Mouse (Mus musculus) embryonic fibroblast, embryonic 13.5 days (primary cell): ENCODE data around the gene Rbfox3.

ENCODE experiments used
- CTCF ChIP-seq: IDR thresholded peaks from 2 replicates; pipeline ENCODE4 v1.5.1; 2011; ENCODE audit warnings: mild to moderate bottlenecking, control low read depth, low read length, moderate library complexity, borderline replicate concordance; ENCODE audit not compliant: insufficient read depth
- POLR2A ChIP-seq: IDR thresholded peaks from 2 replicates; pipeline ENCODE4 v1.6.1; 2011; ENCODE audit warnings: low read depth, mild to moderate bottlenecking, control low read depth, low read length, moderate library complexity

DNA sequence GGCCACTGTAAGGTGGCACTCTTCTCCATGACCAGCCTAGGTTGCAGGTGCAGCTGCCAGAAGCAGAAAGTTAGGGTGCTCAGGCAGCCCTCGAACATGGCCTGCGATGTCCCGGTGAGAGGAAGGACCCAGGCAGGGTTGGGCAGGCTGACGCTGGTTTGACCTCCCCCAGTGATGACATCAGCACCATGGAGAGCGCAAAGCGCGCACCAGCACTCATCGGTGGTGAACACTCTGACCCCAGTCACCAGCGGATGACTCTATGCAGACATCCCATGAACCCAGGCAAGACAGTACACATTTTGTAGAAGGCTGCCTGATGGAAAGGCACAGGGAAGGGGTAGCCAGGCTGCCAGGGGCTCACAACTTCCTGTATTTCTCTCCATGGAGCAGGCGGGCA, 308.3 kb downstream of the Rbfox3 start:
- TF ChIP-seq CTCF (no peak), POLR2A (no peak)
